ENCODE assay signal across 10 mouse cellular contexts in the genomic region with DNA sequence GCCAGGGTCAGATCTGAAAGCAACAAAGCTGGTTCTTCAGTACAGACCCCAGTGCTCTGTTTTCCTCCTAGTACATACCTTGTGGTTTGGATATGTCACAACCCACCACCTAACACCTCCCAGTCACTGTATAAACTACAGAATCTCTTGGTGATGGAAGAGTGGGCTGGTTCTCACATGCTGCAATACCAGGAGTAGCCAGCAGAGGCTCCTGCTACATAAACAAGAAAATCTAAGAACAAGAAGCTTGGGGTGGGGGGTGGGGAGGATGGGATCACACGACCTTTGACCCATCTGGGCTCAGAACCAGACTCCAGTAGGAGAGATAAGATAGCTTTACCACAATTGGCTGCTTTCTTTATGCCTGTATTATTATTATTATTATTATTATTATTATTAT. TPM values are rescaled to one million over a fixed set of nuclear protein-coding genes. Genes with fewer than 3 reads are reported as not detected.
DNase-seq lines count a peak whose midpoint lies in the region; ATAC-seq and TF ChIP-seq lines count a peak whose summit lies in the region.
"Had no signal": no experiment of that assay in that cellular context is flagged by ENCODE, and none has a peak within 500 bp of the region (broad histone marks: within the 10 kb centered on the region; RNA-seq: fewer than 3 reads in every experiment).

No protein-coding gene starts in this region.

- no peak overlapping the region for H3K4me2 ChIP-seq in forebrain, embryonic 15.5 days (replicated peaks)
- H3K4me2 ChIP-seq in midbrain, embryonic 13.5 days (replicated peaks) = no peak overlapping the region
- H3K4me2 ChIP-seq: embryonic facial prominence, embryonic 15.5 days had no signal

- no peak overlapping the region for H3K9ac ChIP-seq in forebrain, embryonic 15.5 days (replicated peaks)
- H3K9ac ChIP-seq in midbrain, embryonic 13.5 days (replicated peaks) = no peak overlapping the region
- H3K9ac ChIP-seq: embryonic facial prominence, embryonic 15.5 days had no signal

- ATAC-seq in forebrain, embryonic 15.5 days (replicated peaks) = no peak
- no peak for ATAC-seq in midbrain, embryonic 13.5 days

- WGBS in cerebellum, adult 2 months = 19% methylated on average over 1 of the region's 1 CpGs
- 10% methylated on average over 1 of the region's 1 CpGs for WGBS in forebrain, embryonic 15.5 days
- 11% methylated on average over 1 of the region's 1 CpGs for WGBS in midbrain, embryonic 13.5 days

- no peaks in the 10 kb centered on the region for H3K9me3 ChIP-seq in forebrain, embryonic 15.5 days
- H3K9me3 ChIP-seq in midbrain, embryonic 13.5 days = no peaks in the 10 kb centered on the region
- H3K9me3 ChIP-seq: embryonic facial prominence, embryonic 15.5 days had no signal

- no peak overlapping the region for H3K4me3 ChIP-seq in cerebellum, adult 2 months (replicated peaks; ENCODE audit: insufficient read depth, low read depth, low read length)
- H3K4me3 ChIP-seq in forebrain, embryonic 15.5 days = no peak overlapping the region
- H3K4me3 ChIP-seq in midbrain, embryonic 13.5 days (replicated peaks) = no peak overlapping the region
- H3K4me3 ChIP-seq: embryonic facial prominence, embryonic 15.5 days had no signal

- TF ChIP-seq POLR2A in cerebellum, adult 2 months (IDR thresholded peaks at IDR 0.05; ENCODE audit: borderline replicate concordance, insufficient read depth, low read length) = no peak

- peak; percentile 10 to 23 for DNase-seq in layer of hippocampus, postnatal 10 days (ENCODE audit: low spot score in 2 of 2)
- no peak for DNase-seq in layer of hippocampus, adult 18-20 months (ENCODE audit: low spot score in 2 of 2)
- DNase-seq in ES-CJ7 (ENCODE audit: low read depth, low spot score) (peak; percentile 87), adipocyte (ENCODE audit: low spot score) (peak; percentile 24)
- peak; percentile 30 for DNase-seq in lung, postnatal 14 days
- DNase-seq in cerebellum, adult 2 months = no peak

- H3K4me1 ChIP-seq in cerebellum, adult 2 months (ENCODE audit: control insufficient read depth, insufficient read depth, low read length) = no peaks in the 10 kb centered on the region
- peaks cover 4% of the 10 kb centered on the region; the same call in 1 of the 2 replicates for H3K4me1 ChIP-seq in forebrain, embryonic 15.5 days
- peaks cover 7% of the 10 kb centered on the region; the same call in 1 of the 2 replicates for H3K4me1 ChIP-seq in midbrain, embryonic 13.5 days (replicated peaks)
- H3K4me1 ChIP-seq: embryonic facial prominence, embryonic 15.5 days had no signal

- no peaks in the 10 kb centered on the region for H3K36me3 ChIP-seq in forebrain, embryonic 15.5 days
- H3K36me3 ChIP-seq in midbrain, embryonic 13.5 days = no peaks in the 10 kb centered on the region
- H3K36me3 ChIP-seq: embryonic facial prominence, embryonic 15.5 days had no signal

- no peak for TF ChIP-seq CTCF in cerebellum, adult 2 months (IDR thresholded peaks at IDR 0.05; ENCODE audit: borderline replicate concordance, insufficient read depth, low read depth, low read length)

- H3K27ac ChIP-seq in cerebellum, adult 2 months (ENCODE audit: insufficient read depth, low read length) = no peak overlapping the region
- no peak overlapping the region for H3K27ac ChIP-seq in forebrain, embryonic 15.5 days (replicated peaks)
- no peak overlapping the region for H3K27ac ChIP-seq in midbrain, embryonic 13.5 days
- H3K27ac ChIP-seq: embryonic facial prominence, embryonic 15.5 days had no signal

- H3K27me3 ChIP-seq in cerebellum, adult 2 months (ENCODE audit: control insufficient read depth, insufficient read depth, low read length) = no peaks in the 10 kb centered on the region
- H3K27me3 ChIP-seq in forebrain, embryonic 15.5 days = no peaks in the 10 kb centered on the region
- no peaks in the 10 kb centered on the region for H3K27me3 ChIP-seq in midbrain, embryonic 13.5 days
- H3K27me3 ChIP-seq: embryonic facial prominence, embryonic 15.5 days had no signal

RNA-seq across cellular contexts. Expression of gene Slc5a4b, which starts 8.0 kb away (rescaled TPM):
- total RNA-seq in layer of hippocampus, postnatal 10 days (2021) = under 1 TPM in 1 of 2 experiments, not detected in 1; 0.09 TPM
- not detected for total RNA-seq in layer of hippocampus, adult 18-20 months (2021)
- not detected in 2 replicates for polyA plus RNA-seq in cerebellum, adult 2 months (2012; rRNA removed)
- not detected in 2 replicates for polyA plus RNA-seq in forebrain, embryonic 15.5 days (2015; fragmentation: Nextera tagmentation; extraction: Ambion mirVana)
- polyA plus RNA-seq in midbrain, embryonic 13.5 days (2015; fragmentation: Nextera tagmentation; extraction: Ambion mirVana) = not detected in 2 replicates
- total RNA-seq: left cerebral cortex, postnatal 10 days had no signal
- polyA plus RNA-seq: embryonic facial prominence, embryonic 15.5 days had no signal

RNA-seq across cellular contexts. Expression of gene Slc5a4a, which starts 28.5 kb away (rescaled TPM):
- total RNA-seq in layer of hippocampus, postnatal 10 days (2021) = not detected
- total RNA-seq in layer of hippocampus, adult 18-20 months (2021) = not detected
- polyA plus RNA-seq in cerebellum, adult 2 months (2012; rRNA removed) = not detected in 2 replicates
- polyA plus RNA-seq in forebrain, embryonic 15.5 days (2015; fragmentation: Nextera tagmentation; extraction: Ambion mirVana) = not detected in 2 replicates
- 0.09 and 0.13 TPM in 2 replicates for polyA plus RNA-seq in midbrain, embryonic 13.5 days (2015; fragmentation: Nextera tagmentation; extraction: Ambion mirVana)
- polyA plus RNA-seq: embryonic facial prominence, embryonic 15.5 days had no signal

Comparison
In these comparisons a context has a peak if more than half of its experiments do, and no peak if none do; other contexts are left out.
1. DNase-seq: peak in layer of hippocampus, postnatal 10 days (2 of 2), ES-CJ7 (single experiment), adipocyte (single experiment) and lung, postnatal 14 days (single experiment); none in layer of hippocampus, adult 18-20 months (0 of 2) and cerebellum, adult 2 months (0 of 2).